Mouse (Mus musculus): ENCODE results near the gene H2-DMb1.

The H2-DMb1 gene

DNA sequence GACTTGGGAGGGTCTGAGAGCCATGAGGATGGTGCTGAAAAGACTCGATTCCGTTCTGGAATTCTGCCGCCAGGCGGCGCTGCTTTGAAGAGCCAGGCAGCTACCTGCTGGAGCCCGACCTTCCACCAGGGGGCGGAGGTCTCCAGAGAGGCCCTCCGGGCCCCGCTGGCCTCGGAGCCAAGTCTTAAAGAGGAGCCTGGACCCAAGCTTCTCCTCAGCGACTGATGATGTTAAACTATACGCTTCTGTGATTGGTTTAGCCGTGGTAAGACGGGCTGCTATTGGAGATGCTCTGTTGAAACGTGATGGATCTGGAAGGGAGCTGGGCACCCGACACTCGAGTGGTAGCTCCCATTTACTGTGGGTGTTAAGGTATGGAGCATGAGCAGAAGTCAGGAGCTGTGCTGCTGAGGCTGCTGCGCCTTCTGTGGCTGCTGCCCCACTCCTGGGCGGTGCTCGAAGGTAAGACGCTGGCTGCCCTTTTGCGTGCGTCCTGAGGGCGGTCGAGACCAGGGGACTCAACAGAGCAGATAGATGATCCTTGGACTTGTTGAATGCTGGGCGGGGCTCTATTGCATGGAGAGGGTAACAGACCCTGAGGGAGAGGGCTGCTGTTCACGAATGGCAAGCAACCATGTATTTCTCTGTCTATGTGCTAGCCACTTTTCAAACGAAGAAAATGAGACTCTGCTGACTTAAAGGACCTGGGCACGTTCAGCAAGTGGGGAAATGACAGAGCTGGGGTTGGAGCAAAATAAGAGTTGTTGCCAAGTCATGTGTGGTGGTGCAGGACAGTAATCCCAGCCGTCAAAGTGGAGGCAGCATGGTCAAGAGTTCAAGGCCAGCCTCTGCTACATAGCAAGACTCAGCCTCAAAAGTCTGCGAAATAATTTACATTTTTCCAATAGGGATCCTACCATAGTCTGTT lies 17.3 kb upstream of the H2-DMb1 start:
- Histone ChIP-seq H3K36me3 (ENCODE audit: insufficient read depth, low read length) (no peaks in the 10 kb centered on the region), H3K4me1 (replicated peaks; ENCODE audit: low read depth, low read length) (peaks cover 55% of the 10 kb centered on the region), H3K9me3 (ENCODE audit: low read length) (no peaks in the 10 kb centered on the region), H3K4me3 (replicated peaks; ENCODE audit: low read length) (peak overlapping the region; percentile 76), H3K27me3 (ENCODE audit: insufficient read depth, low read length) (peaks cover 52% of the 10 kb centered on the region)
- TF ChIP-seq CTCF (conservative IDR thresholded peaks at IDR 0.05; ENCODE audit: low read length) (peak; percentile 100), NANOG (IDR thresholded peaks at IDR 0.05; ENCODE audit: borderline replicate concordance, low read length) (no peak)

DNA sequence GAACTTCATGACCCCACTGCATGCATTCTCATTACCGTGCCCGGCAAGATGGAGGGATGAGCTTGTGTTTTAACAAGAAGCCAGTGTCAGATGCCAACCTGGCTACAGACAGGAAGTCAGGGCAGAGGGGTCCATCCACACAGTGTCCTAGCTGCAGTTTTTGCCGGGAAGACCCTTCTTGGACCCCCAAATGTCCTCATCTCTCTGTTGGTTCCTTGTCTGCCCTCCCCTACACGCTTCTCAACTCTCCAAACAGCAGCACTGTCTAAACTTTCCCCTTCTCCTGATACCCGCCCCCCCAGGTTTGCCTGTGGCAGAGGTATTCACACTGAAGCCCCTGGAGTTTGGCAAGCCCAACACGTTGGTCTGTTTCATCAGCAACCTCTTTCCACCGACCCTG lies 15.3 kb upstream of the H2-DMb1 start:
- peaks cover 58% of the 10 kb centered on the region for H3K27me3 ChIP-seq (ENCODE audit: insufficient read depth, low read length)
- no peak overlapping the region for H3K4me3 ChIP-seq (replicated peaks; ENCODE audit: low read length)
- TF ChIP-seq POU5F1 (IDR thresholded peaks at IDR 0.05; ENCODE audit: borderline replicate concordance, low read length) (no peak), NANOG (IDR thresholded peaks at IDR 0.05; ENCODE audit: borderline replicate concordance, low read length) (no peak), CTCF (conservative IDR thresholded peaks at IDR 0.05; ENCODE audit: low read length) (no peak)
- peaks cover 55% of the 10 kb centered on the region for H3K4me1 ChIP-seq (replicated peaks; ENCODE audit: low read depth, low read length)
- no peaks in the 10 kb centered on the region for H3K9me3 ChIP-seq (ENCODE audit: low read length)
- H3K36me3 ChIP-seq (ENCODE audit: insufficient read depth, low read length) = no peaks in the 10 kb centered on the region

DNA sequence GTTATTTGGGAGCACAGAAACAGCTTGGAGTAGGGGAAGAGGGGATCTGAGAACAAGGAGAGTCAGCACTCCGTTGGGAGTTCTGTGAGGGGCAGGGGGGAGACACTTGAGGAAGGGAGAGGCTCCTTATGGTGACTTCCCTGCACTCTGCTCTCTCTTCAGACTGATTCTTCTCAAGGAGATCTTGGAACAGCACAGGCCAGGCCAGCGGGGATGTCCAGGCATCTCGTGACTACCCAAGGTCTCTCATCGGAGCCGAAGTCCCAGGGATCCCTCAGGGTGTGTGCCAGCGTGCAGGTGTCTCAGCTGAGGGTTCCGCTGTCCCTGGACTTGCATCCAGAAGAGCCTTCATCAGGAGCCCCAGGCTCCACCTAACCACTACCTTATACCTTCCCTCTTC lies 14.2 kb upstream of the H2-DMb1 start:
- H3K9me3 ChIP-seq (ENCODE audit: low read length) = no peaks in the 10 kb centered on the region

DNA sequence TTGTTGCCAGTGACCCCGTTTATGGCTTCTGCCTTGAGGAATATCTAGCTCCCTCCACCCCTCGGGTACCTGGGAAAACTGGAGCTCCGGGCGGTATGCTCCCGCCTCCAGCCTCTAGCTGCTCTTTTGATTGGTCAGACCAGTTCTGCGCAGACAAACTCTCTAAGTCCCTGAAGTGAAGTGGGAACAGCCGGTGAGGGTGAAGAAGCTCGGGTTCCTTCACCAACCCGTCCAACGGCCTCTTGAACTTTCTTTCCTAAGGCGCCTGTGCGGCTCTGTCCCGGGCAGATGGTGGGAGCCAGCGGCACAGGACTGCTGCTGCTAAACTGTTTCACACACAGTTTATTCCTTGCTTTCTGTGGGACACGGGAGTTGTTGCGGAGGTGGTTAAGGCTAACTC lies 13.5 kb upstream of the H2-DMb1 start:
- H3K27me3 ChIP-seq (ENCODE audit: insufficient read depth, low read length) = peaks cover 58% of the 10 kb centered on the region
- peaks cover 57% of the 10 kb centered on the region for H3K4me1 ChIP-seq (replicated peaks; ENCODE audit: low read depth, low read length)
- no peaks in the 10 kb centered on the region for H3K9me3 ChIP-seq (ENCODE audit: low read length)
- peak overlapping the region; percentile 49; the same call in 1 of the 2 replicates for H3K4me3 ChIP-seq (replicated peaks; ENCODE audit: low read length)
- H3K36me3 ChIP-seq (ENCODE audit: insufficient read depth, low read length) = no peaks in the 10 kb centered on the region
- no peak for TF ChIP-seq POU5F1 (IDR thresholded peaks at IDR 0.05; ENCODE audit: borderline replicate concordance, low read length)
- no peak for TF ChIP-seq NANOG (IDR thresholded peaks at IDR 0.05; ENCODE audit: borderline replicate concordance, low read length)
- no peak for TF ChIP-seq CTCF (conservative IDR thresholded peaks at IDR 0.05; ENCODE audit: low read length)

More for the DNA sequence above, 14.2 kb upstream of the H2-DMb1 start:
- Histone ChIP-seq H3K36me3 (ENCODE audit: insufficient read depth, low read length) (no peaks in the 10 kb centered on the region), H3K4me3 (replicated peaks; ENCODE audit: low read length) (0 out of 2 replicates have a peak overlapping the region, but pooled peaks have one; percentile 49), H3K4me1 (replicated peaks; ENCODE audit: low read depth, low read length) (peaks cover 59% of the 10 kb centered on the region), H3K27me3 (ENCODE audit: insufficient read depth, low read length) (peaks cover 58% of the 10 kb centered on the region)
- TF ChIP-seq CTCF (conservative IDR thresholded peaks at IDR 0.05; ENCODE audit: low read length) (no peak), NANOG (IDR thresholded peaks at IDR 0.05; ENCODE audit: borderline replicate concordance, low read length) (no peak)

DNA sequence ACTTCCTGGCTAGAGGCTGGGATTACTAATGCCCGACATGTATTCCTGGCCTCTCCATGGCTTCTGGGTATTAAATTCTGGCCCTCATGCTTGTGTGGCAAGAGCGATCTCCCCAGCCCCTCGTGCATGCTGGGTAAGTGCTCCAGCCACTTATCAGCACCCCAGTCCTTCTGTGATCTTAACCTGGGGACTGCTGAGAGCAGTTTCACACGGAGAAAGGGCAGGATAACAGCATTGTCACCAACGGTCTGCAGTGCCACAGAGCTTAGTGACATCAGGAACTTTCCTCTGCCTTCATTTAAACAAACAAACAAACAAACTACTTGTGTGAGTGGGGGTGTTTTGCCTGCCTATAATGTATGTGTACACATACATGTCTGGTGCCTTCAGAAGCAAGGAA lies 12.6 kb upstream of the H2-DMb1 start:
- H3K4me3 ChIP-seq (replicated peaks; ENCODE audit: low read length) = no peak overlapping the region
- TF ChIP-seq POU5F1 (IDR thresholded peaks at IDR 0.05; ENCODE audit: borderline replicate concordance, low read length) (no peak), CTCF (conservative IDR thresholded peaks at IDR 0.05; ENCODE audit: low read length) (no peak), NANOG (IDR thresholded peaks at IDR 0.05; ENCODE audit: borderline replicate concordance, low read length) (no peak)
- H3K9me3 ChIP-seq (ENCODE audit: low read length) = no peaks in the 10 kb centered on the region
- H3K27me3 ChIP-seq (ENCODE audit: insufficient read depth, low read length) = peaks cover 61% of the 10 kb centered on the region
- H3K36me3 ChIP-seq (ENCODE audit: insufficient read depth, low read length) = no peaks in the 10 kb centered on the region
- peaks cover 53% of the 10 kb centered on the region for H3K4me1 ChIP-seq (replicated peaks; ENCODE audit: low read depth, low read length)

DNA sequence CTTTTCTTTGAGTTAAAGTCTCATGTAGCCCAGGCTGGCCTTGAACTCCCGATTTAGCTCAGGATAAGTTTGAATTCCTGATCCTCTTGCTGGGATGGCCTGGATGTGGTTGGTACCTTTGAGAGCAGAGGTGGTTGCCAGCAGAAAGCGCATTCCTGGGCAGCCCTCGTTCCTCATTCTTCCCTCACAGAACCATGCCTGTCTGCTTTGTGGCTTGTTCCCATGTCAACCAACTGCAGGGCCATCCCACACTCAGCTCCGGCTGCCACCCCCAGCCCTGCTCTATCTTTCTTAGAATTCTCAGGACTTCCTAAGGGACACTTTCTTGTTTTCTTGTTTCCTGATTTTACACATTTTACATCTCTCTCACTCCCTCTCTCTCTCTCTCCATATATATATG lies 11.4 kb upstream of the H2-DMb1 start:
- H3K27me3 ChIP-seq (ENCODE audit: insufficient read depth, low read length) = peaks cover 54% of the 10 kb centered on the region
- H3K9me3 ChIP-seq (ENCODE audit: low read length) = no peaks in the 10 kb centered on the region
- TF ChIP-seq NANOG (IDR thresholded peaks at IDR 0.05; ENCODE audit: borderline replicate concordance, low read length) (no peak), CTCF (conservative IDR thresholded peaks at IDR 0.05; ENCODE audit: low read length) (no peak), POU5F1 (IDR thresholded peaks at IDR 0.05; ENCODE audit: borderline replicate concordance, low read length) (no peak)
- peaks cover 43% of the 10 kb centered on the region for H3K4me1 ChIP-seq (replicated peaks; ENCODE audit: low read depth, low read length)
- no peaks in the 10 kb centered on the region for H3K36me3 ChIP-seq (ENCODE audit: insufficient read depth, low read length)
- no peak overlapping the region for H3K4me3 ChIP-seq (replicated peaks; ENCODE audit: low read length)

DNA sequence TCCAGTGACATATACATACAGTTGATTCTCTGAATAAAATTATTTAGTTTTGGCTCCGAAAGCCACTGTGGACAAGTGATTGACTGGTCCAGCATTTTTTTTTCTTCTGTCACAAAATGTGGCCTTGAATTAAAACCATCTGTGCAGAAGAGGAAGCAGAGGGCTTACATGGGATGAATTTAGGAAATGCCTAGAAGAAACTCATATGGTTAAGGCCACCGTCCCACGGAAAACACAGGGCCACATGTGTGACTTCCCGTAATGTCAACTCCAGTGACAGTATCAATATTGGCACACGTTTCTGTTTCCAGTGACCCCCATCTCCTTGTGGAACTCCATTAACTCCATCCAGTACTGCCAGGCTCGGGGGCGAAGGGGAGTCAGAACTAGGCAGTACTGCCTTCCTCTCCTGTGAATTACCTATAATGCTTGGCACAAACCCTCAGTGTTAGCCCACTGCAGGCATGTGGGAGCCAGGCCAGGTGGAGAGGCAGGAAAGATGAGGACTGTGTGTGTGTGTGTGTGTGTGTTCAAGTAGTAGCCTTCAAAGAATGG lies 10.3 kb upstream of the H2-DMb1 start:
- Histone ChIP-seq H3K4me3 (replicated peaks; ENCODE audit: low read length) (no peak overlapping the region), H3K9me3 (ENCODE audit: low read length) (no peaks in the 10 kb centered on the region), H3K36me3 (ENCODE audit: insufficient read depth, low read length) (no peaks in the 10 kb centered on the region), H3K4me1 (replicated peaks; ENCODE audit: low read depth, low read length) (peaks cover 32% of the 10 kb centered on the region), H3K27me3 (ENCODE audit: insufficient read depth, low read length) (peaks cover 43% of the 10 kb centered on the region)
- no peak for TF ChIP-seq CTCF (conservative IDR thresholded peaks at IDR 0.05; ENCODE audit: low read length)
- no peak for TF ChIP-seq NANOG (IDR thresholded peaks at IDR 0.05; ENCODE audit: borderline replicate concordance, low read length)
- no peak for TF ChIP-seq POU5F1 (IDR thresholded peaks at IDR 0.05; ENCODE audit: borderline replicate concordance, low read length)

DNA sequence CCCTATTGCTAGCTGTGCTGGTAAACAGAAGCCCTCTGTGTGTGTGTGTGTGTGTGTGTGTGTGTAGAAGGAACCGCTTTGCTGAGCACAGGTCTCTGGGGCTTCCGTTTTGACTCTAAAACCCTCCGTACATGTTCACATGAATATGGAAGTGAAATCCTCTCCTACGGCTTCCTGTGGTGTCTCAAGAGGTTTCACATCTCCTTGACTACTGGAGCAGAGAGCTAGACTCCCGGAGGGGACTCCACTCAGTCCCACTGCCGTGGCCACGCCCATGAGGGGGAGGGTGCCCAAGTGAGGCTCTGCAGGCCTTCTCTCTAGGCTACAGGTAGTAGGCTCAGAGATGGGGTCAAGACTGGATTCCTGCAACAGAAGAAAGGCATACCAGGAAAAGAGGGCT lies 9.8 kb upstream of the H2-DMb1 start, which contains the start of gene H2-DMb2:
Gene H2-DMb2 (plus strand): TSS at position 275 of the 400 bp plus-strand sequence.
- Histone ChIP-seq H3K4me1 (replicated peaks; ENCODE audit: low read depth, low read length) (peaks cover 27% of the 10 kb centered on the region), H3K27me3 (ENCODE audit: insufficient read depth, low read length) (peaks cover 40% of the 10 kb centered on the region), H3K4me3 (replicated peaks; ENCODE audit: low read length) (no peak within 1 kb of the TSS), H3K36me3 (ENCODE audit: insufficient read depth, low read length) (no peaks in the 10 kb centered on the region), H3K9me3 (ENCODE audit: low read length) (no peaks in the 10 kb centered on the region)
- TF ChIP-seq POU5F1 (IDR thresholded peaks at IDR 0.05; ENCODE audit: borderline replicate concordance, low read length) (no peak), NANOG (IDR thresholded peaks at IDR 0.05; ENCODE audit: borderline replicate concordance, low read length) (no peak), CTCF (conservative IDR thresholded peaks at IDR 0.05; ENCODE audit: low read length) (no peak)
